Mouse (Mus musculus) small intestine, adult 2 months (tissue): ENCODE measurements at regions not wholly inside any gene's neighbourhood (a gene's known extent, or its start where the extent isn't known, plus 50 kb on each side); places are given as distances from the start of the nearest gene placed in this dataset.

Experiments used
- H3K27ac ChIP-seq: fragments of 200-500 bp; 2 replicates; pipeline ENCODE4 v1.5.1; 2012; ENCODE audit warnings: low read depth, low read length, control low read depth, inconsistent platforms; ENCODE audit not compliant: insufficient read depth
- H3K27me3 ChIP-seq: fragments of 200-500 bp; 2 replicates; pipeline ENCODE4 v1.6.1; 2012; ENCODE audit warnings: mild to moderate bottlenecking, moderate library complexity, low read length, inconsistent platforms; ENCODE audit not compliant: control insufficient read depth, insufficient read depth
- H3K36me3 ChIP-seq: fragments of 200-500 bp; 2 replicates; pipeline ENCODE4 v1.6.1; 2012; ENCODE audit warnings: mild to moderate bottlenecking, low read length, control low read depth, inconsistent platforms; ENCODE audit not compliant: control insufficient read depth, insufficient read depth
- H3K4me1 ChIP-seq: fragments of 200-500 bp; 2 replicates; pipeline ENCODE4 v1.6.1; 2012; ENCODE audit warnings: low read length, inconsistent platforms, mixed read lengths; ENCODE audit not compliant: control insufficient read depth, insufficient read depth, insufficient read length
- H3K4me3 ChIP-seq: fragments of 200-500 bp; 2 replicates; pipeline ENCODE4 v1.5.1; 2012; ENCODE audit warnings: low read depth, mild to moderate bottlenecking, control low read depth, inconsistent platforms, low read length, moderate library complexity
- CTCF ChIP-seq: fragments of 200-500 bp; IDR thresholded peaks from 2 replicates; pipeline ENCODE4 v1.5.1; 2012; ENCODE audit warnings: low read depth, mild to moderate bottlenecking, control low read depth, inconsistent platforms, low read length, moderate library complexity, mixed read lengths; ENCODE audit not compliant: insufficient replicate concordance, insufficient read length; ENCODE audit errors: extremely low read depth
- POLR2A ChIP-seq: fragments of 200-500 bp; IDR thresholded peaks from 2 replicates; pipeline ENCODE4 v1.6.1; 2012; ENCODE audit warnings: low read depth, mild to moderate bottlenecking, control low read depth, inconsistent platforms, low read length, moderate library complexity
- WGBS: fragments of 180-500 bp; shearing (Covaris S2); methylation state at CpG from one replicate; pipeline ENCODE4 v1.1.7; 2018; 5-methylcytosine and 5-hydroxymethylcytosine counted together

DNA sequence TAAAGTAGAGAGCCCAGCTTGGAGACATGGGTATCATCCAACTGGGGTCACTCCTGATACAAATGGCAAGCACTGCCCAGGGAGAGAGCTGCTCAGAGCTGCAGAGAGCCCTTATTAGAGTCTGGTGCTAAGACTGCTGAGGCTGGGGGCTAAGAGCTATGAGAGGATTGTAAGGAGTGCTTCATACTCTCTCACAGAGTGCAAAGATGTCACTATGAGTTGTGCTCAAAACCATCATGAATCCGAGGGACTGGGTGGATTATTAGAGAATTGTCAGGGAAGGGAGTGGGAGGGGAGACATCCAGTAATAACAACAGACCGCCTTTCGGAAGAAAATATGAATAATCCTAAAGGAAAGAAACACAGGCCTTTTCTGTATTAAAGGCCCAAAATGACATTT, 107.2 kb upstream of the Fat1 start:
- TF ChIP-seq POLR2A: no peak
- no peak for TF ChIP-seq CTCF
- H3K36me3 ChIP-seq: no peaks in the 10 kb centered on the region
- H3K4me1 ChIP-seq: peaks cover 2% of the 10 kb centered on the region; the same call in 1 of the 2 replicates
- no peak overlapping the region for H3K27ac ChIP-seq
- 95% methylated on average over 3 of the region's 3 CpGs for WGBS
- no peaks in the 10 kb centered on the region for H3K27me3 ChIP-seq
- H3K4me3 ChIP-seq: no peak overlapping the region

DNA sequence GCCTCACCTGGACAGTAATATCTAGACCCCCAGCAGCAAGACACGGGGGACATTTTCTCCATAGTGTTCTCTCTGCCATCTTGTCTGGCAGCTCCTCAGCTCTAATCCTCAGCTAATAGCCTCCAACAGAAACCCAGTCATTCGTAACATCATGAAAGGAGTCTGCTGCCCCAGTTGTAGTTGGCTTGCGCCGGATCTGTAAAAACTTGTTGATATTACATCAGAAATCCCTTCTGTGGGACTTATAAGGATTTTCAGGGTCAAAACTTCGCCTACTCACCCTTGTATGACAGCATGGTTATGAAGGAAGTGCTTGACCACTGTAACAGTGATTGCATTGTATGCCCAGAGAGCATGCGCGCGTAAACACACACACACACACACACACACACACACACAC, 96.8 kb upstream of the Fat1 start:
- no peaks in the 10 kb centered on the region for H3K4me1 ChIP-seq
- TF ChIP-seq POLR2A (no peak), CTCF (no peak)
- H3K4me3 ChIP-seq: no peak overlapping the region
- H3K36me3 ChIP-seq: no peaks in the 10 kb centered on the region
- 95% methylated on average over 8 of the region's 8 CpGs for WGBS
- H3K27ac ChIP-seq: no peak overlapping the region
- H3K27me3 ChIP-seq: no peaks in the 10 kb centered on the region

DNA sequence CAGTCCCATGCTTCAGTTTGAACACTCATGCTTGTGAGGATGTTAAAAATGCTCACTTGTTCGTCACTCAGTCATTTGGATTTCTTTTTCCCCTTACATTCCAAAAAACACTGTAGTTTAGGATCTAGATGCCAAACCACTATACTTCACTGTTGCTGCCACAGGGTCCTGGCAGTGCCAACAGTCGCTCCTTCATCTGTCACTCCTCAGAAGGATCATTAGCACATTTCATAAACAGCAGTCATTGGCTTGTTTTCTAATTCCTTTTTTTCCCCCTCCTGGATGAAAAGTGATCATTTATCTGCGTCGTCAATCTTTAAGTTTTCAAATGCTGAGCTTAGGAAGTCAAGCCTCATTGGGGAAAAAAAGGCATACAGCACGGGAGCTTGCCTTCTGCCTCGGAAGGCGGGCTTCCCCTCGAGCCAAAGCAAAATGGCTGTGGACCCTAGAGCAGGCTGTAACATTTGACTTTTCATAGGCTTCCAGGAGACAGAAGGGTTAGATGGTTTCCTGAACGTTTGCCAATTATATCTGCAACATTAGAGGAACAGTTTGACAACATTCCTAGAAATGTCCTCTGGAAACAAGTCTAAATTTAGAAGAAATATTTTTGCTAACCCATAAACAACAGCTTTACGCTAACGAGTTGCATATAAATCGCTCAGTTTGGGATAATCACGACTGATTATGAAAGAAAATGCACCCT, 95.6 kb upstream of the Fat1 start:
- Histone ChIP-seq H3K27me3 (no peaks in the 10 kb centered on the region), H3K4me3 (no peak overlapping the region), H3K4me1 (no peaks in the 10 kb centered on the region), H3K27ac (no peak overlapping the region), H3K36me3 (no peaks in the 10 kb centered on the region)
- TF ChIP-seq POLR2A: no peak
- no peak for TF ChIP-seq CTCF
- 75% methylated on average over 13 of the region's 13 CpGs for WGBS

- no peaks in the 10 kb centered on the region for H3K27me3 ChIP-seq
- H3K27ac ChIP-seq: no peak overlapping the region
- H3K36me3 ChIP-seq: no peaks in the 10 kb centered on the region
- no peak overlapping the region for H3K4me3 ChIP-seq
- H3K4me1 ChIP-seq: no peaks in the 10 kb centered on the region
- TF ChIP-seq POLR2A (no peak), CTCF (no peak)
- 41% methylated on average over 3 of the region's 3 CpGs for WGBS
Measured at GRCm38 (mm10) chr8:44840646-44841045, 94.6 kb upstream of the Fat1 start.

DNA sequence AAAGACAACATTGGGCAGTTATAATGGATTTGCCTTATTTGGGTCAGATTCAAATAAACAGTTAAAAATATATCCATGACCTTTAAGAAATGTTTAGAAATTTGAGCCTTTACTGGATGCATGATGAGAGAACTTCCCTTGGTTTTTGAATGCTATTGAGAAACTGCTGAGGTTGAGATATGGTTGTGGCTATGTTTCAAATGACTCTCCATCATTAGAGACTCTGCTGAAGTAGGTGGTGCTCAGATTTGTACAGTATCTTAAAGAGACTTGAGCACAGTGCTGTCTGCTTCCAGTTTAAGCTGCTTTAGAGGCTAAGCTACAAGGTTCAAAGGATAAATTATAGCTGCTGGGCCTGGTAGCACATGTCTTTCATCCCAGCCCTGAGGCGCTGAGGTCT, 90.9 kb upstream of the Fat1 start:
- TF ChIP-seq CTCF (no peak), POLR2A (no peak)
- H3K27ac ChIP-seq: no peak overlapping the region
- no peaks in the 10 kb centered on the region for H3K27me3 ChIP-seq
- no peaks in the 10 kb centered on the region for H3K36me3 ChIP-seq
- no peaks in the 10 kb centered on the region for H3K4me1 ChIP-seq
- WGBS: 98% methylated on average over 1 of the region's 1 CpGs
- H3K4me3 ChIP-seq: no peak overlapping the region

DNA sequence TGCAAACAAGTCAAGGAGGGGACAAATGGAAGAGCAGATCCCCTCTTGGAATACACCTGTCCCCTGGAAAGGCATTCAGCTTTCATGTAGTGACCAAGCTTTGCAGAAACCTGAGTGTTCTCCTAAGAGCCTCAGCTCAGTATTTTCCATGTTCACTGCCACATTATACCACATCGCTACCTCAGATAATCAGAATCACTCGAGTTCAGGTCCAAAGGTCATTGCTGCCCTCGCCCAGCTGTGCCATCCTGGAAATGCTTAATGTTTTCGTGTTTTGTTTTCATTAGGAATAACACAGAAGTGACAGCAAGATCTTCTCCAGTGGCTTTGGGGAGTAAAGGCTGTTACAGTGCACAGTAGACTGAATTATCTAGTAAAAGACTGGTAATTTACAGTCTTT, 83.0 kb upstream of the Fat1 start:
- Histone ChIP-seq H3K27ac (no peak overlapping the region; the same call in 1 of the 2 replicates), H3K4me3 (no peak overlapping the region), H3K4me1 (peaks cover 5% of the 10 kb centered on the region; the same call in 1 of the 2 replicates), H3K36me3 (no peaks in the 10 kb centered on the region), H3K27me3 (no peaks in the 10 kb centered on the region)
- WGBS: 23% methylated on average over 4 of the region's 4 CpGs
- TF ChIP-seq POLR2A: no peak
- TF ChIP-seq CTCF: no peak

- TF ChIP-seq CTCF: no peak
- TF ChIP-seq POLR2A: no peak
Measured at GRCm38 (mm10) chr8:44855115-44855514, 80.1 kb upstream of the Fat1 start.

GRCm38 (mm10) chr8:44867202-44867601, 68.0 kb upstream of the Fat1 start:
- H3K27ac ChIP-seq: no peak overlapping the region
- H3K27me3 ChIP-seq: no peaks in the 10 kb centered on the region
- no peaks in the 10 kb centered on the region for H3K4me1 ChIP-seq
- no peak for TF ChIP-seq POLR2A
- no peak for TF ChIP-seq CTCF
- no peak overlapping the region for H3K4me3 ChIP-seq
- 67% methylated on average over 6 of the region's 6 CpGs for WGBS
- H3K36me3 ChIP-seq: no peaks in the 10 kb centered on the region

More at GRCm38 (mm10) chr8:44855115-44855514, 80.1 kb upstream of the Fat1 start:
- Histone ChIP-seq H3K4me1 (peaks cover 5% of the 10 kb centered on the region; the same call in 1 of the 2 replicates), H3K27me3 (no peaks in the 10 kb centered on the region), H3K36me3 (no peaks in the 10 kb centered on the region), H3K4me3 (no peak overlapping the region), H3K27ac (no peak overlapping the region)
- WGBS: 95% methylated on average over 4 of the region's 4 CpGs
